In genomic region chr11:87085461-87085860, GRCm38 (mm10) we compare ENCODE assay signal across 8 mouse cellular contexts. TPM values are rescaled to one million over a fixed set of nuclear protein-coding genes. Genes with fewer than 3 reads are reported as not detected.
A peak's percentile ranks its signal among the peaks of the same experiment; 100 is the strongest.
DNase-seq lines count a peak whose midpoint lies in the region; ATAC-seq and TF ChIP-seq lines count a peak whose summit lies in the region.

No protein-coding gene starts in this region.

- peak overlapping the region; percentile 71 for H3K4me2 ChIP-seq in limb, embryonic 11.5 days (ENCODE audit: low read depth, severe bottlenecking)

- no peak for TF ChIP-seq CTCF in liver, adult 2 months (IDR thresholded peaks at IDR 0.05; ENCODE audit: low read depth, low read length)
- TF ChIP-seq CTCF in embryonic fibroblast, embryonic 13.5 days (IDR thresholded peaks at IDR 0.05; ENCODE audit: borderline replicate concordance, insufficient read depth, low read length) = no peak
- TF ChIP-seq CTCF in olfactory bulb, adult 2 months (IDR thresholded peaks at IDR 0.05; ENCODE audit: insufficient read depth, low read depth, low read length) = no peak

- H3K9me3 ChIP-seq in limb, embryonic 11.5 days (ENCODE audit: control insufficient read depth, low read length) = no peaks in the 10 kb centered on the region

- no peak overlapping the region for H3K9ac ChIP-seq in liver, adult 2 months (ENCODE audit: low read depth, low read length)
- H3K9ac ChIP-seq in limb, embryonic 11.5 days (ENCODE audit: low read length) = 0 out of 2 replicates have a peak overlapping the region, but pooled peaks have one; percentile 96

- no peak for TF ChIP-seq POLR2A in liver, adult 2 months (IDR thresholded peaks at IDR 0.05; ENCODE audit: extremely low read depth, insufficient read depth, low read length)
- no peak for TF ChIP-seq POLR2A in embryonic fibroblast, embryonic 13.5 days (IDR thresholded peaks at IDR 0.05; ENCODE audit: low read depth, low read length)
- no peak for TF ChIP-seq POLR2A in olfactory bulb, adult 2 months (IDR thresholded peaks at IDR 0.05; ENCODE audit: insufficient read depth, low read depth, low read length)

- peaks cover 15% of the 10 kb centered on the region for H3K4me1 ChIP-seq in liver, adult 2 months (ENCODE audit: control insufficient read depth, insufficient read depth, low read length)
- H3K4me1 ChIP-seq in embryonic fibroblast, embryonic 13.5 days (ENCODE audit: control insufficient read depth, insufficient read depth, low read length) = peaks cover 11% of the 10 kb centered on the region; the same call in 1 of the 2 replicates
- H3K4me1 ChIP-seq in limb, embryonic 11.5 days (ENCODE audit: control insufficient read depth, insufficient read depth, low read length) = peaks cover 14% of the 10 kb centered on the region
- peaks cover 13% of the 10 kb centered on the region for H3K4me1 ChIP-seq in olfactory bulb, adult 2 months (ENCODE audit: control insufficient read depth, insufficient read depth, low read length)

- no peak for DNase-seq in liver, adult 2 months (ENCODE audit: extremely low read depth, low read depth, low spot score)
- DNase-seq in liver = no peak
- DNase-seq in limb, embryonic 11.5 days (ENCODE audit: low spot score) = no peak
- DNase-seq in right cerebral cortex, postnatal 36 days (ENCODE audit: low spot score in 2 of 2) = no peak
- no peak for DNase-seq in cerebellum, adult 18-20 months

- peaks cover 14% of the 10 kb centered on the region; the same call in 1 of the 2 replicates for H3K79me2 ChIP-seq in liver, adult 2 months (ENCODE audit: control insufficient read depth, insufficient read depth, low read length)

- H3K36me3 ChIP-seq in liver, adult 2 months (ENCODE audit: control insufficient read depth, insufficient read depth, low read length) = peaks cover 16% of the 10 kb centered on the region
- H3K36me3 ChIP-seq in limb, embryonic 11.5 days (ENCODE audit: control insufficient read depth, insufficient read depth, low read length) = peaks cover 10% of the 10 kb centered on the region

- ATAC-seq in limb, embryonic 11.5 days (ENCODE audit: insufficient number of reproducible peaks, low FRiP score, low TSS enrichment, low read depth) = no peak
- no peak for ATAC-seq in megakaryocyte progenitor cell, adult 5-6 weeks (replicated peaks; ENCODE audit: poor library complexity)

- no peak overlapping the region for H3K27ac ChIP-seq in liver, adult 2 months (replicated peaks; ENCODE audit: insufficient read depth, low read depth, low read length)
- no peak overlapping the region for H3K27ac ChIP-seq in embryonic fibroblast, embryonic 13.5 days (ENCODE audit: insufficient read depth, low read length)
- no peak overlapping the region for H3K27ac ChIP-seq in limb, embryonic 11.5 days (replicated peaks; ENCODE audit: low read depth, low read length)
- no peak overlapping the region for H3K27ac ChIP-seq in olfactory bulb, adult 2 months (ENCODE audit: insufficient read depth, low read depth, low read length)

- H3K27me3 ChIP-seq in liver, adult 2 months (ENCODE audit: control insufficient read depth, insufficient read depth, low read length) = no peaks in the 10 kb centered on the region
- H3K27me3 ChIP-seq in limb, embryonic 11.5 days (ENCODE audit: control insufficient read depth, insufficient read depth, low read length) = no peaks in the 10 kb centered on the region

- WGBS in liver, adult 2 months = 66% methylated on average over 13 of the region's 13 CpGs
- WGBS in limb, embryonic 11.5 days = 92% methylated on average over 13 of the region's 13 CpGs
- WGBS in olfactory bulb, adult 2 months = 87% methylated on average over 13 of the region's 13 CpGs

- peak overlapping the region; percentile 96; the same call in 1 of the 2 replicates for H3K4me3 ChIP-seq in liver, adult 2 months (ENCODE audit: insufficient read depth, low read depth, low read length)
- peak overlapping the region; percentile 97 for H3K4me3 ChIP-seq in embryonic fibroblast, embryonic 13.5 days (ENCODE audit: insufficient read depth, low read length)
- peak overlapping the region; percentile 72 for H3K4me3 ChIP-seq in limb, embryonic 11.5 days (ENCODE audit: low read depth, low read length)
- peak overlapping the region; percentile 88; the same call in 1 of the 2 replicates for H3K4me3 ChIP-seq in olfactory bulb, adult 2 months (ENCODE audit: insufficient read depth, low read depth, low read length)

RNA-seq across cellular contexts. Expression of gene Smg8, which starts 1.1 kb away (rescaled TPM):
- 3.8 and 5.1 TPM in 2 replicates for total RNA-seq in liver, adult 2 months (2014; rRNA removed)
- 3.3 and 4.5 TPM in 2 replicates for polyA plus RNA-seq in liver, adult 2 months (2012; rRNA removed)
- 18.2 and 20.9 TPM in 2 replicates for polyA plus RNA-seq in embryonic fibroblast, embryonic 13.5 days (2011; ENCODE audit: insufficient read length, low read depth, missing spikeins)
- polyA plus RNA-seq in limb, embryonic 11.5 days (2014; fragmentation: Nextera tagmentation; extraction: Ambion mirVana) = 33.4 and 35.2 TPM in 2 replicates
- polyA plus RNA-seq in olfactory bulb, adult 2 months (2012; ENCODE audit: insufficient read depth, insufficient read length, low replicate concordance, missing spikeins) = not detected in 2 replicates
- total RNA-seq in megakaryocyte progenitor cell, adult 5-6 weeks (2015) = 18.8 and 21.2 TPM in 2 replicates
- total RNA-seq in megakaryocyte progenitor cell, adult 5-6 weeks (2017) = 27.1 and 27.9 TPM in 2 replicates

RNA-seq across cellular contexts. Expression of gene Gdpd1, which starts 11.6 kb away (rescaled TPM):
- 0.92 and 1.1 TPM in 2 replicates for total RNA-seq in liver, adult 2 months (2014; rRNA removed)
- polyA plus RNA-seq in liver, adult 2 months (2012; rRNA removed) = 0.17 and 0.48 TPM in 2 replicates
- polyA plus RNA-seq in embryonic fibroblast, embryonic 13.5 days (2011; ENCODE audit: insufficient read length, low read depth, missing spikeins) = 11.6 and 12.0 TPM in 2 replicates
- polyA plus RNA-seq in limb, embryonic 11.5 days (2014; fragmentation: Nextera tagmentation; extraction: Ambion mirVana) = 25.6 and 27.1 TPM in 2 replicates
- not detected in 2 replicates for polyA plus RNA-seq in olfactory bulb, adult 2 months (2012; ENCODE audit: insufficient read depth, insufficient read length, low replicate concordance, missing spikeins)
- total RNA-seq in megakaryocyte progenitor cell, adult 5-6 weeks (2015) = 1.5 and 2.0 TPM in 2 replicates
- total RNA-seq in megakaryocyte progenitor cell, adult 5-6 weeks (2017) = 1.5 and 2.5 TPM in 2 replicates

RNA-seq across cellular contexts. Expression of gene Prr11, which starts 23.0 kb away (rescaled TPM):
- total RNA-seq in liver, adult 2 months (2014; rRNA removed) = 0.13 TPM in 1 of 2 replicates, not detected in the other
- polyA plus RNA-seq in liver, adult 2 months (2012; rRNA removed) = 0.04 and 0.06 TPM in 2 replicates
- polyA plus RNA-seq in embryonic fibroblast, embryonic 13.5 days (2011; ENCODE audit: insufficient read length, low read depth, missing spikeins) = 20.5 and 30.1 TPM in 2 replicates
- 18.9 and 21.0 TPM in 2 replicates for polyA plus RNA-seq in limb, embryonic 11.5 days (2014; fragmentation: Nextera tagmentation; extraction: Ambion mirVana)
- polyA plus RNA-seq in olfactory bulb, adult 2 months (2012; ENCODE audit: insufficient read depth, insufficient read length, low replicate concordance, missing spikeins) = not detected in 2 replicates
- 41.1 and 47.6 TPM in 2 replicates for total RNA-seq in megakaryocyte progenitor cell, adult 5-6 weeks (2015)
- total RNA-seq in megakaryocyte progenitor cell, adult 5-6 weeks (2017) = 9.5 and 11.3 TPM in 2 replicates

RNA-seq across cellular contexts. Expression of gene Ska2, which starts 23.6 kb away (rescaled TPM):
- 1.4 and 1.9 TPM in 2 replicates for total RNA-seq in liver, adult 2 months (2014; rRNA removed)
- 0.31 and 0.56 TPM in 2 replicates for polyA plus RNA-seq in liver, adult 2 months (2012; rRNA removed)
- 51.2 and 75.7 TPM in 2 replicates for polyA plus RNA-seq in embryonic fibroblast, embryonic 13.5 days (2011; ENCODE audit: insufficient read length, low read depth, missing spikeins)
- polyA plus RNA-seq in limb, embryonic 11.5 days (2014; fragmentation: Nextera tagmentation; extraction: Ambion mirVana) = 120 and 123 TPM in 2 replicates
- not detected in 2 replicates for polyA plus RNA-seq in olfactory bulb, adult 2 months (2012; ENCODE audit: insufficient read depth, insufficient read length, low replicate concordance, missing spikeins)
- total RNA-seq in megakaryocyte progenitor cell, adult 5-6 weeks (2015) = 34.1 and 34.5 TPM in 2 replicates
- total RNA-seq in megakaryocyte progenitor cell, adult 5-6 weeks (2017) = 25.3 and 35.4 TPM in 2 replicates

RNA-seq across cellular contexts. Expression of gene Trim37, which starts 41.4 kb away (rescaled TPM):
- 6.3 and 7.6 TPM in 2 replicates for total RNA-seq in liver, adult 2 months (2014; rRNA removed)
- 1.2 and 1.9 TPM in 2 replicates for polyA plus RNA-seq in liver, adult 2 months (2012; rRNA removed)
- 16.1 and 23.3 TPM in 2 replicates for polyA plus RNA-seq in embryonic fibroblast, embryonic 13.5 days (2011; ENCODE audit: insufficient read length, low read depth, missing spikeins)
- polyA plus RNA-seq in limb, embryonic 11.5 days (2014; fragmentation: Nextera tagmentation; extraction: Ambion mirVana) = 39.1 and 39.5 TPM in 2 replicates
- 151 TPM in 1 of 2 replicates, not detected in the other for polyA plus RNA-seq in olfactory bulb, adult 2 months (2012; ENCODE audit: insufficient read depth, insufficient read length, low replicate concordance, missing spikeins)
- 38.4 and 42.6 TPM in 2 replicates for total RNA-seq in megakaryocyte progenitor cell, adult 5-6 weeks (2015)
- 53.4 and 70.0 TPM in 2 replicates for total RNA-seq in megakaryocyte progenitor cell, adult 5-6 weeks (2017)
